Mouse (Mus musculus): ENCODE results near the gene Krtap4-7. TPM values are rescaled to one million over a fixed set of nuclear protein-coding genes. Genes with fewer than 3 reads are reported as not detected.
"Not testable (repeated sequence)": the region's sequence is repeated elsewhere in the genome, so short reads cannot be mapped to it uniquely, and the experiment has no call there.

The Krtap4-7 gene
- total RNA-seq, 2 experiments from 2014 or later = not detected

- not testable (repeated sequence) for DNase-seq
Measured at GRCm38 (mm10) chr11:99597742-99598141, 46.1 kb downstream of the Krtap4-7 start, which contains the start of gene Krtap9-3. Gene Krtap9-3, minus strand, starts transcription at chr11:99598105.

Other genes with a start within 250 kb of the Krtap4-7 start
- gene Krt12, start 221.8 kb downstream of the Krtap4-7 start, total RNA-seq (2021) = not detected
- under 1 TPM in 1 of 2 experiments, not detected in 1; 0.12 TPM for gene Krt20, start 205.9 kb downstream of the Krtap4-7 start, total RNA-seq (2021)
- gene Krt23, start 151.0 kb downstream of the Krtap4-7 start, total RNA-seq (2021) = under 1 TPM in 1 of 2 experiments, not detected in 1; 0.16 TPM
- not detected for gene Krt39, start 122.8 kb downstream of the Krtap4-7 start, total RNA-seq (2021)
- gene Krt40, start 100.9 kb downstream of the Krtap4-7 start, total RNA-seq (2021) = not detected
- not detected for gene Krtap3-3, start 93.2 kb downstream of the Krtap4-7 start, total RNA-seq (2021)
- gene Krtap3-2, start 87.2 kb downstream of the Krtap4-7 start, total RNA-seq (2021) = not detected
- not detected for gene Gm11939, start 84.6 kb downstream of the Krtap4-7 start, total RNA-seq (2021)
- gene Krtap3-1, start 77.5 kb downstream of the Krtap4-7 start, total RNA-seq (2021) = not detected
- gene Krtap1-5, start 63.1 kb downstream of the Krtap4-7 start, total RNA-seq (2021) = not detected
- not detected for gene Krtap1-4, start 60.4 kb downstream of the Krtap4-7 start, total RNA-seq (2021)
- not detected for gene Krtap1-3, start 52.8 kb downstream of the Krtap4-7 start, total RNA-seq (2021)
- gene Krtap9-3, start 46.0 kb downstream of the Krtap4-7 start, total RNA-seq (2021) = not detected
- not detected for gene Gm11938, start 40.8 kb downstream of the Krtap4-7 start, total RNA-seq (2021)
- not detected for gene Gm11937, start 33.9 kb downstream of the Krtap4-7 start, total RNA-seq (2021)
- not detected for gene Krtap2-4, start 29.2 kb downstream of the Krtap4-7 start, total RNA-seq (2021)
- not detected for gene Gm11562, start 23.7 kb downstream of the Krtap4-7 start, total RNA-seq (2021)
- gene Krtap4-1, start 15.9 kb downstream of the Krtap4-7 start, total RNA-seq (2021) = not detected
- not detected for gene Krtap4-2, start 9.0 kb downstream of the Krtap4-7 start, total RNA-seq (2021)
- not detected for gene Gm11555, start 6.1 kb upstream of the Krtap4-7 start, total RNA-seq (2021)
- not detected for gene Gm11563, start 14.9 kb upstream of the Krtap4-7 start, total RNA-seq (2021)
- gene Krtap4-6, start 21.9 kb upstream of the Krtap4-7 start, total RNA-seq (2021) = not detected
- not detected for gene Gm14190, start 46.7 kb upstream of the Krtap4-7 start, total RNA-seq (2021)
- gene Gm14180, start 90.2 kb upstream of the Krtap4-7 start, total RNA-seq (2021) = not detected
- not detected for gene Gm11595, start 128.8 kb upstream of the Krtap4-7 start, total RNA-seq (2021)
- not detected for gene Krtap4-8, start 136.6 kb upstream of the Krtap4-7 start, total RNA-seq (2021)
- under 1 TPM in 1 of 2 experiments, not detected in 1; 0.23 TPM for gene Krtap4-9, start 141.1 kb upstream of the Krtap4-7 start, total RNA-seq (2021)
- gene Gm11596, start 149.4 kb upstream of the Krtap4-7 start, total RNA-seq (2021) = not detected
- not detected for gene Gm11569, start 154.8 kb upstream of the Krtap4-7 start, total RNA-seq (2021)
- not detected for gene Gm11554, start 160.4 kb upstream of the Krtap4-7 start, total RNA-seq (2021)
- not detected for gene Krtap4-13, start 165.8 kb upstream of the Krtap4-7 start, total RNA-seq (2021)
- gene Gm11564, start 171.6 kb upstream of the Krtap4-7 start, total RNA-seq (2021) = not detected
- gene 2300003K06Rik, start 194.0 kb upstream of the Krtap4-7 start, total RNA-seq (2021) = not detected
- gene Krtap4-16, start 207.5 kb upstream of the Krtap4-7 start, total RNA-seq (2021) = not detected
- not detected for gene Gm11568, start 213.8 kb upstream of the Krtap4-7 start, total RNA-seq (2021)
- gene Gm11559, start 220.4 kb upstream of the Krtap4-7 start, total RNA-seq (2021) = not detected
- not detected for gene Krtap9-1, start 229.3 kb upstream of the Krtap4-7 start, total RNA-seq (2021)
- not detected for gene Gm11567, start 235.1 kb upstream of the Krtap4-7 start, total RNA-seq (2021)

Measured in gastrocnemius, postnatal 10 days (tissue).